Mouse (Mus musculus) retina, postnatal 1 day (tissue): ENCODE data around the gene Ms4a10.

ENCODE experiments used
- DNase-seq: peaks from one replicate; pipeline ENCODE4 v3.0.0-alpha.2; 2012

Gene Ms4a10

DNA sequence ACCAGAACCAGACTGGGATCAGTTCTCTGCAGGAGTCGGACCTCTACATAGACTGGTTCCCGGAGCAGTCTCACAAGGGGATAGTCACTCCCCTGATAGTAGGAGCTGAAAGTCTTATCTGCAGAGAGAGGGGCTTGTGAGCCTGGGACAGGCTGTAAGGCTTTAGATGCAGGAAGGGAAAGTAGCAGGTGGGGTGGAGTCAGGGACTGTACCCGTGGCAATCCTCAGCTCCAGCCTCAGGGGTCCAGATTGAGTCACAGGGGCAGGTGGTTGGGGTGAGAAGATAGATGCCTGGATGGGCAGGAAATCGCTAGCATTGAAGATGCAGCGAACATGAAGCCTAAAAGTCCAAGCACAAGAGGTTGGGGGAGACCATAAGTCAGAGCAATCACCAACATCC is 58.0 kb downstream of the Ms4a10 start:
- DNase-seq, result no peak

DNA sequence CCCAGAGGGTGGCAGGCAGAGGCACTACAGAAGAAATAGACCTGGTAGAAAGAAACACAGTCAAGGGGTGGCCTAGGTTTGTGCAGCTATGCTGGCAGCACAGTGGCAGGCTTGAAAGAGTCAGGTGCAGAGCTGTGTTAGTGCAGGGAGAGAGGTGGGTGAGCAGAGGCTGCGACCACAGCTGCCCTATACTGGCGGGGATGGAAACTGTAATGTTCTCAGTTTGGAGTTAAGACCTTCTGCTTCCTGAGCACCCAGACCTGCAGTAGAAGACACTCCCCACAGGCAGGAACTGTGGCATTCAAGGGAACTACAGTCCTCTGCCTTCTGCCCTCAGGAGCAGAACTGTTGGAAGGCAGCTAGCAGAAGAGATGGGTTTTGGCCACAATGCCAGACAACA is 59.6 kb downstream of the Ms4a10 start:
- no peak for DNase-seq

DNA sequence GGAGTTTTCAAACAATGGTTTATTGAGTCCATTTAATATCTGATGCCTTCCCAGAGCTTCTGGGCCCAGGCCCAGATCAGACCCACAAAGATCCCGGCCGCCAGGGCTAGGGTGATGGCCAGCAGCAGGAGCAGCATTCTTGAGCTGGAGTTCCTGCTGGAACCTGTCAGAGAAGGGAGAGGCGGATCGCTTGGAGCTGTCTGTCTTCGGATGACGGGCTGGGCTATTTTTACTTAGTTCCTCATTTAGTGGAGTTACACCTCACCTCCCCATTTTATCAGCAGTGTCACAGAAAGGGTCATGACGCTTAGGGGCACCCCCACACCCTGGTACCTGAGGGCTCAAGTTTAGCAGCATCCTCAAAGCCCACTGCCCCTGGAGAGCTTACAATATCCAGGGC is 60.2 kb downstream of the Ms4a10 start:
- DNase-seq, result no peak
